Mouse (Mus musculus) large intestine, adult 2 months (tissue): Measurements from ENCODE around the gene Olfr522. TPM values are rescaled to one million over a fixed set of nuclear protein-coding genes. Genes with fewer than 3 reads are reported as not detected.
"Not testable (repeated sequence)": the region's sequence is repeated elsewhere in the genome, so short reads cannot be mapped to it uniquely, and the experiment has no call there.

Source experiments
- DNase-seq: peaks from one replicate; pipeline ENCODE4 v3.0.0-alpha.2; 2012; ENCODE audit warnings: low read depth, low spot score
- WGBS: fragments of 180-500 bp; shearing (Covaris S2); methylation state at CpG from one replicate; pipeline ENCODE4 v1.1.7; 2018; 5-methylcytosine and 5-hydroxymethylcytosine counted together
- polyA plus RNA-seq: library from polyadenylated mRNA; depleted of rRNA; stranded (reverse); fragments of >200 nt; gene quantifications from 2 replicates; pipeline ENCODE4 v1.2.3, GENCODE M21; 2012

Olfr522 gene
- polyA plus RNA-seq, 1 experiment: not detected

DNA sequence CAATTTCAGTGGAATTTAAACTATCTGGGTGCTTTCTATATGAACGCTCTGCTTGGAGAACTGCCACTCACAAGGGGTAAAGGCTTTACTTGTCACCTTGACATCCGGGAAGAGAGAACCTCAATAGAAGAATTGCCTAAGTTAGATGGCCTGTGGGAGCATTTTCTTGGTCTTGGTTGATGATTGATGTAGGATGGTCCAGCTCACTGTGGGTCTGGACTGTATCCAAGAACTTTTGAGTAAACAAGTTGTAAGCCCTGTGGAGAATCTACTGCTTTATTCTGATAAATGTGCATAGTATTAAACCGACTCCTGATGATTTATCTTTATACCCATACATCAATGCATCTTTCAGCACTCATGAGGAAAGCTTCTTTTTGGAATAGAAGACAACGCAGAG is 4.8 kb upstream of the Olfr522 start:
- no peak for DNase-seq
- 74% methylated on average over 4 of the region's 4 CpGs for WGBS

DNA sequence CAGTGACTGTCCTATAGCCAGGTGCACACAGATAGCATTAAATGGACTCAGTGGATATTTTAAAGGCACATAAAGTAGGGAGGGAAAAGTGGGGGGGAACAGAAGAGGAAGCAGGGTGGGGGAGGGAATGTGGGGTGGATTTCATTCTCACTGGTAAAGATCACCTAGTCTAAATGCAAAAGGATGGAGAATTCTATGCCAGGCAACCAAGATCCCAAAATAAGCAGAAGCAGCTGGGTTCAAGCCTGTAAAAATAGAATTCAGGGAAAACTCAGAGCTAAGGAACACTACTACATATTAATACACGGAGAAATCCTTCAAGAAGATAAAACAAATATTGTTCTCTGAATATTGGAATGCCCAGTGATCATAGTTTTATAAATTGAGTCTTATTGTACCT is 3.4 kb upstream of the Olfr522 start:
- DNase-seq: no peak
- 76% methylated on average over 1 of the region's 1 CpGs for WGBS

DNA sequence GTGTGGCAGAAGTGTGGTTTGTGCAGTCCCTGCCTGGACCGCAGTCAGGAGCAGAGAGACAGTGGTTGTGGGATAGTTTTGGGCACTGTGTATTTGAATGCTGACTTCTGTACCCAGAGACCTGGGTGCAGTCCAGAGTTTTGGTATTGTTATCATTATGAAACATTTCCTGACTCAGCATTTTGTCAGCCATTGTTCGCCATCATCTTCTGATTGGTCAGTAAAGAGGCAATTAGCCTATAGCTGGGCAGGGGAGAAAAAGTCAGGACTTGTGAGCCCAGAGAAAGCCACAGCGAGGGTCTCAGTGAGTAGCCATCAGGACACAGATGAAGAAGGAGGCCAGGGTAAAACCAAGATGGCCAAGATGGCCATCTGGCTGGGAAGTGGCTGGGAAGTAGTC is 4.2 kb downstream of the Olfr522 start:
- WGBS: 72% methylated on average over 3 of the region's 3 CpGs
- no peak for DNase-seq

- no peak for DNase-seq
- WGBS: 4% methylated on average over 28 of the region's 28 CpGs
Measured at GRCm38 (mm10) chr7:140154218-140154927, 10.2 kb downstream of the Olfr522 start, which contains the start of gene Sprn. Sprn (minus strand) TSS chr7:140154877.

DNA sequence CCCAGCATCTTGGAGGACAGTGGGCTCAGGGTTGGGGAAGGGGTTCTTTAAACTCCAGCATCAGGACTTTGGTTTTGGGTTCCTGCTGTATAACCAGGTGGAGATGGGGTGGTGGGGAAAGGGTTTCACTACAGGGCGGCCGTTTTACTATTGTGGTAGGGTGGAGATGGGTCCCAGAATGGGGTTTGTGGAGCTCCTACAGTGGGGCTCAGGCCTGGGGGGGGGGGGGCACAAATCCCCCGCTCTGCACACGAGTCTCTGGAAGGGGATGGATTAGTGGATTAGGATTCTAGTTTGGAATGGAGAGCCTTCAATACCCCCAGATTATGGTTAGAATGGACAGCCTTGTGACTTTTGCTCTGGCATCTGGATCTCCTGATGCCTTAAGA is 10.7 kb downstream of the Olfr522 start:
- WGBS: 33% methylated on average over 4 of the region's 4 CpGs
- DNase-seq: no peak

DNA sequence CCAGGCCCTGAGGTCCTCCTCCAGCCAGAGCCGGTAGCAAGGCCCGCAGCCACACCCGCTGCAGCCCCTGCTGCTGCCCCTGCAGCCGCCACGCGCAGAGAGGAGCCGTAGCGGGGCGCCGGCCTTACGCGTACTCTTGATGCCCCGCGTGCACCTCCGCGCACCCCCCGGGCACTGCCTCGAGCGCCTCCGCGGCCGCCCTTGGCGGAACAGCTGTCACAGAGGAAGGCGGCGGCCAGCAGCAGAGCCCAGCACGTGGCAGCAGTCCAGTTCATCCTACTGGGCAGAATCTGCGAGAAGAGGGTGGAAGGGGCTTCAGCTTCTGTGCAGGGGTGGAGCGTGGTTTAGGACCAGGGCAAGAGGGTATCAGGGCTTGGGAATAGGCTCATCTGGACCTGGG is 11.2 kb downstream of the Olfr522 start:
- 11% methylated on average over 28 of the region's 28 CpGs for WGBS
- DNase-seq: no peak

GRCm38 (mm10) chr7:140144550-140144949 is 20.0 kb downstream of the Olfr522 start:
- no peak for DNase-seq
- WGBS: 86% methylated on average over 4 of the region's 4 CpGs

DNA sequence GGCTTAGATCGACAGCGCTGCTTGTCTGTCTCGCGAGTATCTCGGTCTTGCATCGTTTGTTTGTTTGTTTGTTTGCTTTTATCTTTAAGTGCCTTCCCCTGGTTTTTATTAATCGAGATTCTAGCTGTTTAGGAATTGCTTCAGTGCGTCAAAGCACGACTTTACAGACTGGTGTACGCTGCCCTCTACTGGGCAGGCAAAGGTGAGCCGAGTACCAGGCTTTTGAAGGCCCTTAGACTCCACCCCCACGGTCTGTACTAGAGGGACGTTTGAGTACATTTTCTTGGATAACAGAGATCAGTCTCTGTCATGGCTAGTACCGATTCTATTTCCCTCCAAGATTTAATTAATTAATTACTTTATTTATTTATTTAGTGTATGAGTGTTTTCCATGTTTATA is 23.2 kb downstream of the Olfr522 start:
- WGBS: 3% methylated on average over 14 of the region's 14 CpGs
- no peak for DNase-seq

DNA sequence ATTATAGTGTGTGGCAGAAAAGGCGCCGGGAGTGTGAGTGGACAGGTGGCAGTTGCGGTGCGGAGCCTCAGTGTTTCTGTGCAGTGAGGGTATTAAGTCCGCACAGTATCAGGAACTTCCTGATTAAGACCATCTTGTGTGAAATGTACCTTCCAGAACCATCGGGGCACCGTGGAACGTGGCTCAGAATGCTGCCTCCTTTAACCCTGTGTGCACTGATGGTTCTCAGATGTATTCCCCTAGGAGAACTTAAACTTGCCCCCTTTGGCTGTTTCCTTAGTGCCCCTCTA is 26.6 kb downstream of the Olfr522 start:
- no peak for DNase-seq
- 0% methylated on average over 8 of the region's 8 CpGs for WGBS

- 2% methylated on average over 39 of the region's 39 CpGs for WGBS
Measured at GRCm38 (mm10) chr7:140137135-140138020, 27.2 kb downstream of the Olfr522 start, which contains the start of gene Mtg1. Mtg1 (plus strand) TSS chr7:140137564.

GRCm38 (mm10) chr7:140135106-140135770 is 29.3 kb downstream of the Olfr522 start:
- no peak for DNase-seq
- WGBS: 85% methylated on average over 5 of the region's 5 CpGs

More at GRCm38 (mm10) chr7:140137135-140138020, 27.2 kb downstream of the Olfr522 start, which contains the start of gene Mtg1:
- DNase-seq: peak; percentile 75

DNA sequence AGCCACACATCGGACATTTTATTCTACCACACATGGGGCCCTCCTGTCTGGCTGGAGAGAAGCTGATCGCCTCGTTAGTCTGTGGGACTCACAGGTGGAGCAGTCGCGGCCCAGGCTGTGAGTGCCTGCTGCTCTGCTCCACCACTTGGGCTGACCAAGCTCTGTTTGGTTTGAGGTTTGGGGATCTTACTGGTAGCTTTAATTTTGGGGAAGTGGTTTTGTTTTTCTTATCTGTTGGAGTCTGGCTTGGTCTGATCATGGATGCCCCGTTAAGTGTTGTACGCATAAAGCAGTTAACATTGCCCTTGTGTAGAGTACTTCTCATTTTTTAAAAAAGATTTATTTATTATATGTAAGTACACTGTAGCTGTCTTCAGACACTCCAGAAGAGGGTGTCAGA is 30.5 kb downstream of the Olfr522 start:
- 91% methylated on average over 7 of the region's 7 CpGs for WGBS
- not testable (repeated sequence) for DNase-seq

GRCm38 (mm10) chr7:140132184-140132583 is 32.4 kb downstream of the Olfr522 start:
- not testable (repeated sequence) for DNase-seq
- 86% methylated on average over 7 of the region's 7 CpGs for WGBS

GRCm38 (mm10) chr7:140127911-140128310 is 36.7 kb downstream of the Olfr522 start:
- 79% methylated on average over 2 of the region's 2 CpGs for WGBS
- no peak for DNase-seq

DNA sequence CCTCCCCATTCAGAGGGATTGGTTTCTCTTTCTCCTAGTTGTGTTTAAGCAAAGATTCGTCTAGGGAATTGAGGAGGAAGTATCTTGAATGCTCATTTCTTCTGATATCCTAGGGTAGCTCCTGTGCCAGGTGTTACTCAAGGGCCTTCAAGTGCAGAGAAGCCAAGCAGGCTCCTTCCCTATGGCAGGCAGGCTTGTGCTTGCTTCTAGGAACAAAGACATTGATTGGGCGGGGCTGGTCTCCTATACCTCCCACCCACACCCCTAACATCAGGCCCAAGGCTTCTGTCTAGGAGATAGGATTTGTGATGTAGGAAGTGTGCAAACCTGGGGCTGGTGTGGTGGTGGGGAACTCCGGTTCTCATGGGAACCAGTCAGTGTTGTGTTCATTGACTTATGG is 37.6 kb downstream of the Olfr522 start:
- DNase-seq: no peak

DNA sequence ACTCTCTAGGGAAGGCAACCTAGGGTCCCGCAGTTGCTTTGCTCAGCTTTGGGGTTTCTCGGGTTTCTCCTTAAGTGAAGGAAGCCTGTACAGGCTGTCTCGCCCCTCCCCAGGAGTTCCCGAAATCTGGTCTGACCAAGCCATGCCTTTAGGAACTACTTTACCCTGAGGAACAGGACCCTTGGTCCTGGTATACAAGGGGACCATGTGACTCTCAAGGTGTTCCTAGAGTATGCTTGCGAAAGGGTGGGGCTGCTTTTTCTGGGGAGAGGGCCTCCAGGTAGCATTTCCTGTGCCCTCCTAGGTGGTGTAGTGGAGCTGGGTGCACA is 38.6 kb downstream of the Olfr522 start:
- no peak for DNase-seq
- 5% methylated on average over 5 of the region's 5 CpGs for WGBS

More for the DNA sequence above, 37.6 kb downstream of the Olfr522 start:
- 64% methylated on average over 3 of the region's 3 CpGs for WGBS

- DNase-seq: peak; percentile 70
- 1% methylated on average over 40 of the region's 40 CpGs for WGBS
Measured at GRCm38 (mm10) chr7:140125278-140126021, 39.1 kb downstream of the Olfr522 start.

DNA sequence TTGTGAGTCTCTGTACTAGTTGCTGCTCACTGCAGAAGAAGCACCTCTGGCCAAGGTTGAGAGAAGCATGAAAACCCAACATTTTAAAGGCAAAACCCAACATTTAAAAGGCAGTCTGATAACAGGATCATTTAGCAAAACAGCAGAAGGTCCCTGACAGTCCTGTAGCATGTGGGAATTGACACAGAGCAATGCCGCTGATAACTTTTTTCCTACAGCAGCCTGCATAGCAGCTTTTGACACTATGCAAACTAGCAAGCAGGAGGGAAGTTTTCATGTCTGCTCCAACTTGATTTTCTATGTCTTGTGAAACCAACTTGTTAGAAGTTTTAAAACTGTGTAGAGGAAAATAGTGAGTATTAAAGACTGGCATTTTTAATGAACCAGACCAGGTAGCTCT is 40.2 kb downstream of the Olfr522 start:
- DNase-seq: no peak

DNA sequence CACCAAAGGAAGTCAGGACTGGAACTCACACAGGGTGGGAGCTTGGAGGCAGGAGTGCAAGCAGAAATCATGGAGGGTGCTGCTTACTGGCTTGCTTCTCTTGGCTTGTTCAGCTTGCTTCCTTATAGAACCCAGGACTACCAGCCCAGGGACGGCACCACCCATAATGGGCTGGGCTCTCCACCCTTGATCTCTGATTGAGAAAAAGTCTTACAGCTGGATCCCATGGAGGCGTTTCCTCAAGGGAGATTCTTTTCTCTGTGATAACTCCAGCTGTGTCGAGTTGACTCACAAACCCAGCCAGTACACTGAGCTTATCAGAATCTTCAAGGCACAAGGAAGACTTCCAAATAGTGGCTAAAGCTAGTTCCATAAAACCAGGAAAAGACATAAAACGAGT is 41.8 kb downstream of the Olfr522 start:
- 20% methylated on average over 4 of the region's 4 CpGs for WGBS
- DNase-seq: peak; percentile 51

More for the DNA sequence above, 40.2 kb downstream of the Olfr522 start:
- WGBS: 98% methylated on average over 1 of the region's 1 CpGs
